Mouse (Mus musculus) heart, adult 2 months (tissue): ENCODE measurements at regions not wholly inside any gene's neighbourhood (a gene's known extent, or its start where the extent isn't known, plus 50 kb on each side); places are given as distances from the start of the nearest gene placed in this dataset.

Experiments used
- DNase-seq, 2 experiments: peaks; one replicate each; pipeline ENCODE4 v3.0.0; 2021
- H3K27ac ChIP-seq: fragments of 200-600 bp; 2 replicates; pipeline ENCODE4 v1.8.1; 2022
- H3K27me3 ChIP-seq: fragments of 200-500 bp; 2 replicates; pipeline ENCODE4 v1.6.1; 2012; ENCODE audit warnings: mild to moderate bottlenecking, low read length, inconsistent platforms, mixed read lengths; ENCODE audit not compliant: control insufficient read depth, insufficient read depth
- H3K36me3 ChIP-seq: fragments of 200-500 bp; 2 replicates; pipeline ENCODE4 v1.6.1; 2012; ENCODE audit warnings: low read length, inconsistent platforms; ENCODE audit not compliant: control insufficient read depth, insufficient read depth
- H3K4me1 ChIP-seq: fragments of 200-500 bp; 2 replicates; pipeline ENCODE4 v1.6.1; 2011; ENCODE audit warnings: low read length; ENCODE audit not compliant: control insufficient read depth, insufficient read depth
- H3K4me3 ChIP-seq: fragments of 200-600 bp; 2 replicates; pipeline ENCODE4 v1.8.1; 2022
- H3K79me2 ChIP-seq: fragments of 200-500 bp; replicated peaks from 2 replicates; pipeline ENCODE4 v1.6.1; 2012; ENCODE audit warnings: mild to moderate bottlenecking, inconsistent platforms, low read length, moderate library complexity, mixed read lengths; ENCODE audit not compliant: control insufficient read depth, insufficient read depth
- H3K9ac ChIP-seq: fragments of 200-500 bp; 2 replicates; pipeline ENCODE4 v1.6.1; 2012; ENCODE audit warnings: low read depth, mild to moderate bottlenecking, control low read depth, inconsistent platforms, low read length, mixed read lengths
- CTCF ChIP-seq: fragments of 200-600 bp; IDR thresholded peaks from 2 replicates; pipeline ENCODE4 v1.8.1; 2022; ENCODE audit warnings: antibody characterized with exemption, mild to moderate bottlenecking, moderate library complexity
- EP300 ChIP-seq: fragments of 200-500 bp; IDR thresholded peaks from 2 replicates; pipeline ENCODE4 v1.6.1; 2011; ENCODE audit warnings: low read depth, low read length, control low read depth; ENCODE audit not compliant: insufficient read depth
- POLR2A ChIP-seq: fragments of 200-500 bp; IDR thresholded peaks from 2 replicates; pipeline ENCODE4 v1.6.1; 2011; ENCODE audit warnings: mild to moderate bottlenecking, low read depth, low read length, control low read depth; ENCODE audit not compliant: insufficient read depth
- WGBS: fragments of 180-500 bp; shearing (Covaris S2); methylation state at CpG from one replicate; pipeline ENCODE4 v1.1.7; 2018; 5-methylcytosine and 5-hydroxymethylcytosine counted together
- intact Hi-C: fragments of 180-260 bp; cut with DNase I; formaldehyde crosslinking; loops from one replicate; pipeline ENCODE4 v1.15.1; 2025

GRCm38 (mm10) chr2:122937922-122938321, 172.9 kb downstream of the Sqor start:
- Histone ChIP-seq H3K36me3 (no peaks in the 10 kb centered on the region), H3K4me1 (no peaks in the 10 kb centered on the region), H3K27ac (no peak overlapping the region), H3K79me2 (no peaks in the 10 kb centered on the region), H3K27me3 (no peaks in the 10 kb centered on the region), H3K4me3 (no peak overlapping the region), H3K9ac (no peak overlapping the region)
- no peak for DNase-seq
- TF ChIP-seq CTCF (peak; percentile 59), EP300 (no peak), POLR2A (no peak)
- 29% methylated on average over 4 of the region's 4 CpGs for WGBS
- intact Hi-C loops = no loop called here

- no peak for TF ChIP-seq CTCF
- TF ChIP-seq POLR2A = no peak
- TF ChIP-seq EP300 = no peak
- Histone ChIP-seq H3K27ac (no peak overlapping the region), H3K4me3 (no peak overlapping the region), H3K27me3 (no peaks in the 10 kb centered on the region), H3K4me1 (no peaks in the 10 kb centered on the region), H3K36me3 (no peaks in the 10 kb centered on the region), H3K79me2 (no peaks in the 10 kb centered on the region), H3K9ac (no peak overlapping the region)
- no peak for DNase-seq
- WGBS = 46% methylated on average over 2 of the region's 2 CpGs
- intact Hi-C loops = no loop called here
These were observed 179.8 kb downstream of the Sqor start for GRCm38 (mm10) chr2:122944841-122945240.

GRCm38 (mm10) chr2:122945891-122946290, 180.9 kb downstream of the Sqor start:
- intact Hi-C loops = no loop called here
- TF ChIP-seq EP300 (no peak), POLR2A (no peak)
- Histone ChIP-seq H3K27me3 (no peaks in the 10 kb centered on the region), H3K4me3 (no peak overlapping the region), H3K4me1 (no peaks in the 10 kb centered on the region), H3K79me2 (no peaks in the 10 kb centered on the region), H3K9ac (no peak overlapping the region), H3K27ac (no peak overlapping the region), H3K36me3 (no peaks in the 10 kb centered on the region)
- no peak for DNase-seq
- WGBS = 94% methylated on average over 3 of the region's 3 CpGs

- Histone ChIP-seq H3K79me2 (no peaks in the 10 kb centered on the region), H3K4me1 (no peaks in the 10 kb centered on the region), H3K36me3 (no peaks in the 10 kb centered on the region), H3K27me3 (no peaks in the 10 kb centered on the region), H3K4me3 (no peak overlapping the region), H3K27ac (no peak overlapping the region), H3K9ac (no peak overlapping the region)
- 71% methylated on average over 3 of the region's 3 CpGs for WGBS
- TF ChIP-seq CTCF (no peak), POLR2A (no peak), EP300 (no peak)
- intact Hi-C loops = no loop called here
- no peak for DNase-seq
These were observed 184.0 kb downstream of the Sqor start for GRCm38 (mm10) chr2:122949031-122949430.

- H3K4me1 ChIP-seq = no peaks in the 10 kb centered on the region
- H3K9ac ChIP-seq = no peak overlapping the region
- H3K27ac ChIP-seq = no peak overlapping the region
- no peaks in the 10 kb centered on the region for H3K79me2 ChIP-seq
- DNase-seq = no peak
- H3K36me3 ChIP-seq = no peaks in the 10 kb centered on the region
- intact Hi-C loops = no loop called here
- no peaks in the 10 kb centered on the region for H3K27me3 ChIP-seq
- no peak for TF ChIP-seq EP300
- no peak for TF ChIP-seq CTCF
- TF ChIP-seq POLR2A = no peak
- H3K4me3 ChIP-seq = no peak overlapping the region
- 71% methylated on average over 4 of the region's 4 CpGs for WGBS
These were observed 196.7 kb downstream of the Sqor start for GRCm38 (mm10) chr2:122961701-122962100.

GRCm38 (mm10) chr2:122968809-122969628, 204.0 kb downstream of the Sqor start:
- Histone ChIP-seq H3K27me3 (no peaks in the 10 kb centered on the region), H3K27ac (no peak overlapping the region), H3K36me3 (no peaks in the 10 kb centered on the region), H3K4me3 (no peak overlapping the region), H3K9ac (no peak overlapping the region), H3K4me1 (no peaks in the 10 kb centered on the region), H3K79me2 (no peaks in the 10 kb centered on the region)
- TF ChIP-seq POLR2A (no peak), EP300 (no peak), CTCF (no peak)
- intact Hi-C loops = no loop called here
- WGBS = 67% methylated on average over 10 of the region's 10 CpGs
- DNase-seq = no peak
